Mouse (Mus musculus): ENCODE results near the gene Mamdc2. TPM values are rescaled to one million over a fixed set of nuclear protein-coding genes. Genes with fewer than 3 reads are reported as not detected.

Gene Mamdc2
- polyA plus RNA-seq (2014; fragmentation: Illumina TruSeq; extraction: RNeasy Lipid Tissue Mini Kit (QIAGEN cat#74804); ENCODE audit: low replicate concordance), result 7.0 TPM

DNA sequence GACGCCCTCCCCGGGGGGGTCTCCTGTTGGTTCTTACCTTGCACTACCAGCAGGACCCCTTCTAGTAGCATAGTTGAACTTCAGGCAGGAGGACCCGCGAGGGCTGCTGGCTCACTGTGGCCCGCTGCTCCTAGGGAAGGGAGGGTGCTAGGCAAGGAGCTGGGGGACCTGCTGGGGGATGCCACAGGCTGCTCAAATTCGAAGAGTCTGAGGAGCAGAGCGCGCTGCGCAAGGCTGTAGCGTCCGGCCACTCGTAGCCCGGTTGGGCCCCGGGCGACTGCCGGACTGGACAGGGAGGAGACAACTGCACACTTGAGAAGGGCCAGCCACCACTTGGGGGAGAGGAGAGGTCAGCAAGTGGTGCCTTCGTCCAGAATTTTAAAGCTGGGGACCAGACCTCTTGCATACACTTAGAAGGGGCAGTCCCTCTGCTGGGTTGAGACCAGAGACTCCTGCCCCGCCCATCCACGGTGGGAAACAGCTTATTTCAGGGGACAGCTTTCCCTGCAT is at the start of gene Mamdc2:
TSS of gene Mamdc2 (minus strand) at position 455 of the 510 bp plus-strand sequence.

DNA sequence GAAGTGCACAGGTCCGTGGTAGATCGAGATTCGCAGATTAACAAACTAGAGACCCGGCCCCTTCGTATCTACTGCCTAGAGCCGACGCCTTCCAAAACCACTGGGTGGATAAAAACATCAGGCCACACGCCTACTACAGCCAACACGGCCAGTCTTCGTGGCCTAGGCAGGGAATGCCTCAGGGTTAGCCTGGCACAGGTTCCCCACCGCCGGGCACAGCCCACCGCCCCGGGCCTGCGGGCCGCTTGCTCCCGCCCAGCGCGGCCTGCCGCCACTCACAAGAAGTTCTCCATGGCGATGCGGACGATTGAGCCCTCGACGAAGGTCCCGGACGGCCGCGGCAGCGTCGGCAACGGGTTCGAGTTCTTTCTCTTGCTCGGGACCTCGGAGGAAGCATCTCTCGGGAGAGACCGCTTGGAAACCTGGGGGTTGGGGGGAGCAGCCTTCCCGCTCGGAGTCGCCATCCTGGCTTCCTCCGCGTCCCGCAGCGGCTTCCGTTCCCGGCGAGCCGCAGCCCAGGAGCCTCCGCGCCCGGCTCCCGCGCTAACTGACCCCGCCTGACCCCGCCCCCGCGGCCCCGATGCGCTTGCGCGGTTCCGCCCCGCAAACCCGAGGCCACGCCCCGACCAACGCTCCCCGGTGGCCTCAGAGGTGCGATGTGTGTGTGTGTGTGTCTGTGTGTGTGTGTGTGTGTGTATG is 174.7 kb downstream of the Mamdc2 start, which contains the start of gene Smc5:
TSS of gene Smc5 (minus strand) at position 543 of the 699 bp plus-strand sequence.

Other genes with a start within 250 kb of the Mamdc2 start
- 61.7 TPM for gene Smc5, start 174.5 kb downstream of the Mamdc2 start, polyA plus RNA-seq (2014; fragmentation: Illumina TruSeq; extraction: RNeasy Lipid Tissue Mini Kit (QIAGEN cat#74804); ENCODE audit: low replicate concordance)
- gene 1700028P14Rik, start 204.4 kb upstream of the Mamdc2 start, polyA plus RNA-seq (2014; fragmentation: Illumina TruSeq; extraction: RNeasy Lipid Tissue Mini Kit (QIAGEN cat#74804); ENCODE audit: low replicate concordance), result not detected
- 13.9 TPM for gene Ptar1, start 239.0 kb upstream of the Mamdc2 start, polyA plus RNA-seq (2014; fragmentation: Illumina TruSeq; extraction: RNeasy Lipid Tissue Mini Kit (QIAGEN cat#74804); ENCODE audit: low replicate concordance)